Mouse (Mus musculus): ENCODE measurements at regions not wholly inside any gene's neighbourhood (a gene's known extent, or its start where the extent isn't known, plus 50 kb on each side); places are given as distances from the start of the nearest gene placed in this dataset.
"Not testable (repeated sequence)": the region's sequence is repeated elsewhere in the genome, so short reads cannot be mapped to it uniquely, and the experiment has no call there.

- no peak for DNase-seq (ENCODE audit: extremely low spot score in 1 of 2, low spot score in 1 of 2)
These were observed 110.1 kb upstream of the Trabd2b start for GRCm38 (mm10) chr4:114296380-114296779.

GRCm38 (mm10) chr4:114298517-114298916, 108.0 kb upstream of the Trabd2b start:
- not testable (repeated sequence) for DNase-seq (ENCODE audit: extremely low spot score in 1 of 2, low spot score in 1 of 2)

- DNase-seq (ENCODE audit: extremely low spot score in 1 of 2, low spot score in 1 of 2): peak in 1 of 2 experiments; percentile 6
These were observed 106.0 kb upstream of the Trabd2b start for GRCm38 (mm10) chr4:114300390-114301012.

GRCm38 (mm10) chr4:114304654-114305053, 101.9 kb upstream of the Trabd2b start:
- DNase-seq (ENCODE audit: extremely low spot score in 1 of 2, low spot score in 1 of 2): no peak

- DNase-seq (ENCODE audit: extremely low spot score in 1 of 2, low spot score in 1 of 2): no peak
These were observed 99.0 kb upstream of the Trabd2b start for GRCm38 (mm10) chr4:114307491-114307890.

GRCm38 (mm10) chr4:114308518-114308917, 98.0 kb upstream of the Trabd2b start:
- peak in 1 of 2 experiments; percentile 43 for DNase-seq (ENCODE audit: extremely low spot score in 1 of 2, low spot score in 1 of 2)

- DNase-seq (ENCODE audit: extremely low spot score in 1 of 2, low spot score in 1 of 2): no peak
These were observed 91.5 kb upstream of the Trabd2b start for GRCm38 (mm10) chr4:114315051-114315450.

- DNase-seq (ENCODE audit: extremely low spot score in 1 of 2, low spot score in 1 of 2): no peak
These were observed 91.0 kb upstream of the Trabd2b start for GRCm38 (mm10) chr4:114315556-114315955.

- no peak for DNase-seq (ENCODE audit: extremely low spot score in 1 of 2, low spot score in 1 of 2)
These were observed 89.4 kb upstream of the Trabd2b start for GRCm38 (mm10) chr4:114317076-114317475.

GRCm38 (mm10) chr4:114320076-114320475, 86.4 kb upstream of the Trabd2b start:
- DNase-seq (ENCODE audit: extremely low spot score in 1 of 2, low spot score in 1 of 2): no peak

- no peak for DNase-seq (ENCODE audit: extremely low spot score in 1 of 2, low spot score in 1 of 2)
These were observed 84.8 kb upstream of the Trabd2b start for GRCm38 (mm10) chr4:114321516-114322339.

- DNase-seq (ENCODE audit: extremely low spot score in 1 of 2, low spot score in 1 of 2): no peak
These were observed 76.5 kb upstream of the Trabd2b start for GRCm38 (mm10) chr4:114329978-114330377.

- DNase-seq (ENCODE audit: extremely low spot score in 1 of 2, low spot score in 1 of 2): no peak
These were observed 75.4 kb upstream of the Trabd2b start for GRCm38 (mm10) chr4:114331161-114331560.

- DNase-seq (ENCODE audit: extremely low spot score in 1 of 2, low spot score in 1 of 2): no peak
These were observed 71.7 kb upstream of the Trabd2b start for GRCm38 (mm10) chr4:114334850-114335249.

GRCm38 (mm10) chr4:114336029-114336746, 70.3 kb upstream of the Trabd2b start:
- no peak for DNase-seq (ENCODE audit: extremely low spot score in 1 of 2, low spot score in 1 of 2)

GRCm38 (mm10) chr4:114336747-114337090, 69.8 kb upstream of the Trabd2b start:
- DNase-seq (ENCODE audit: extremely low spot score in 1 of 2, low spot score in 1 of 2): no peak

- no peak for DNase-seq (ENCODE audit: extremely low spot score in 1 of 2, low spot score in 1 of 2)
These were observed 66.7 kb upstream of the Trabd2b start for GRCm38 (mm10) chr4:114339793-114340192.

GRCm38 (mm10) chr4:114345154-114345553, 61.4 kb upstream of the Trabd2b start:
- no peak for DNase-seq (ENCODE audit: extremely low spot score in 1 of 2, low spot score in 1 of 2)

- DNase-seq (ENCODE audit: extremely low spot score in 1 of 2, low spot score in 1 of 2): peak in 1 of 2 experiments; percentile 70
These were observed 60.3 kb upstream of the Trabd2b start for GRCm38 (mm10) chr4:114346068-114346747.

- DNase-seq (ENCODE audit: extremely low spot score in 1 of 2, low spot score in 1 of 2): no peak
These were observed 59.6 kb upstream of the Trabd2b start for GRCm38 (mm10) chr4:114346884-114347283.

- no peak for DNase-seq (ENCODE audit: extremely low spot score in 1 of 2, low spot score in 1 of 2)
These were observed 56.9 kb upstream of the Trabd2b start for GRCm38 (mm10) chr4:114349601-114350000.

Data from layer of hippocampus, postnatal 25 days (tissue).